Mouse (Mus musculus) embryonic stem cell, embryonic (primary cell): ENCODE measurements around the gene Lrig1.

Experiments used
- CTCF ChIA-PET, 4 experiments: fragments of 300-600 bp in 2 of 4; fragments of 350-600 bp in 2 of 4; sonication (Branson Sonifier 250); formaldehyde crosslinking; loops; one replicate each; lab custom pipeline; 2022; ENCODE audit warnings: inconsistent platforms in 2 of 4; lab: Charles Lee
- POLR2A ChIA-PET, 4 experiments: fragments of 300-600 bp in 2 of 4; fragments of 350-600 bp in 2 of 4; sonication (Branson Sonifier 250); formaldehyde crosslinking; loops; one replicate each; lab custom pipeline; 2022; ENCODE audit warnings: antibody characterized with exemption in 4 of 4, inconsistent platforms in 1 of 4; lab: Charles Lee

Lrig1 gene

DNA sequence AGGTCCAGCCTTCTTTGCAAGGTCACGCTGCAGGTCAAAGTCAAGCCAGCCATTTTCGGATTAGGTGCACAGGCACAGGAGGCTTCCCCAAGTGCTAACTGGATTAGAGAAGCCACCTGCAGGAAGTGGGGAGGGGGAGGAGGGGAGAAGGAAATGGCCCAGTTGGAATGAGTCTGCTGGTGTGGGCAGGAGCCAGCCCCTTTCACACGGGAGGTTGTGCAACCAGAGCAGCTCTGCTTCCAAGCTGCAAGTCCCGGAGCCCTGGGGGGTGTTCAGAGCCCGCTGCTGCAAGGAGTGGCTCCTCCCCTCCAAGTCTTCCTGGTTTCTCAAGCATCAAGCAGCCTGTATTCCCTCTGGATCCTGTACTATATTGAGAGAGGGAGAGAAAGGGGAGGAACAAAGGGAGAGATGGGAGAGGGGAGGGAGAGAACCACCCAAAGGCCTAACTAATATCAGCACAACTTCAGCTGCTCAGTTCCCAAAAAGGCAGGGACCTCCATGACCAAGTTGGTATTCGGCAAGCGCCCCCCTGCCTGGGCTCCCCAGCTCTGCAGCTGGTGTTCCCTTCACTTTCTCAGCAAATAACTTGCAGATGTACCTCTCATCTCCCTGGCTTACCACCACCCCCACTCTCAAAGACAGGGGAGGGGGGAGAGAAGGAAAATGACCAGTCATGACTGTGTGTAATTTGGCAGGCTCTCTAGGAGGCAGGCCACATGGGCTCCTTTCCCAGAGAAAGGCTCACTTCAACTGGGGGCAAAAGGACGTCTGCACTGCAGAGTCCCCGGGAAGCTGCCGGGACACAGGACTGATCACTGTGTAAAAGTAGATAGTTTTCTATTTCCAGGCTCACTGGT is 52.2 kb downstream of the Lrig1 start:
- ChIA-PET POLR2A (interaction anchor here in 3 of 4 experiments (0.7 to 3.4 kb wide), 19 partner anchors 10 to 124 kb away, joined by 3 to 16 read pairs (median 3); no protein-coding TSS in a partner anchor), CTCF (interaction anchor here in 2 of 4 experiments (0.7 to 1.2 kb wide), 2 partner anchors 12 to 14 kb away, joined by 3 read pairs; no protein-coding TSS in a partner anchor)

DNA sequence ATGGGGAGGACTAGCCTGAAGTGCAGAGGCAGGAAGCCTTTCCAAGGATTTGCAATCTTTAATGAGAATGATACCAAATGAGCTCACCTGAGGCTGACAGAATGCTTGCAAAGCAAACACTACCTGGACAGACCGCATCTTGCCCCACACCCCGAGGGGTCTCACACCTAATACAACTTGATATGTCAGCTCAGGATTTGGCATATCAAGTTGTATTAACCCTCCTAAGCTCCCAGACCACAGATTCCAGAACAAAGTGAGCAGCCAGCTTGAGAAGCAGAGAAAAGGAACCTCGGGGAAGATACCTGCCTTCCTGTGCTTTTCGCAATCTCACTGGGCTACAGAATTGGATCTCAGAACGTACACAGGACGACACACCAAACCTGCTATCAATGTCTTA is 53.1 kb downstream of the Lrig1 start:
- POLR2A ChIA-PET = interaction anchor here in 3 of 4 experiments (0.9 to 3.4 kb wide), 22 partner anchors 9 to 107 kb away, joined by 3 to 16 read pairs (median 4); partner anchors contain the start of gene Lrig1 (in 1 of the 3)
- CTCF ChIA-PET = interaction anchor here in 3 of 4 experiments (0.7 to 1.2 kb wide), 3 partner anchors 11 to 15 kb away, joined by 3 to 4 read pairs (median 3); no protein-coding TSS in a partner anchor

DNA sequence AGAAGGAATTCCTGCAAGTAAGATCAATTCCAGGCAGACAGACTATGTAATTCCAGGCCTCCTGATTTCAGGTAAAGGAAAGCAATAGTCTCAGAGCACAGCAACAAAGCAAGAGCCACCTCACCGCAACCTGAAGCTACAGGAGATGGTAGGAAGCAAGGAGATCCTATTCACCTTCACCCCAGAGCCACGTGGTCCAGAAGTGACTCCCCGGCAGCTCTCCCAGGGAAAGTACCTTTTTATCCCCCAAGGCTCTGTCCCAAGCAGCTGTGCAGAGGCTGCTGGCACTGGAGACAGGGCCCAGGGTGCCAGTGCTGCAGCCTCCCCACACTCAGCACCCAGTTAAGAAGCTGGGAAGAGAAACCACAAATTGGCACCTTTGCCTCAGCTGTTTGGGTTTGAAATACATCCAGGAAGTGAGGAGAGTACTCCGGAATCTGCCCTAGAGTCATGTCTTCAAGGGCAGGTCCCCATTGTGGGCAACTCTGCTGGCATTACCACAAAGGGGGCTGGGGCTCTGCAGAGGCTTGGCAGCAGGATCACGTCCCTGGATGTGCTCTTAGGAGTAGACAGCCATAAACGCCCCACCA is 53.6 kb downstream of the Lrig1 start:
- CTCF ChIA-PET = interaction anchor here in 1 of 4 experiments (1.1 kb wide), 1 partner anchor 12 kb away, joined by 4 read pairs; no protein-coding TSS in a partner anchor
- POLR2A ChIA-PET = interaction anchor here in 3 of 4 experiments (0.7 to 3.4 kb wide), 24 partner anchors 9 to 127 kb away, joined by 3 to 16 read pairs (median 3); partner anchors contain the start of gene Lrig1 (in 1 of the 3)

DNA sequence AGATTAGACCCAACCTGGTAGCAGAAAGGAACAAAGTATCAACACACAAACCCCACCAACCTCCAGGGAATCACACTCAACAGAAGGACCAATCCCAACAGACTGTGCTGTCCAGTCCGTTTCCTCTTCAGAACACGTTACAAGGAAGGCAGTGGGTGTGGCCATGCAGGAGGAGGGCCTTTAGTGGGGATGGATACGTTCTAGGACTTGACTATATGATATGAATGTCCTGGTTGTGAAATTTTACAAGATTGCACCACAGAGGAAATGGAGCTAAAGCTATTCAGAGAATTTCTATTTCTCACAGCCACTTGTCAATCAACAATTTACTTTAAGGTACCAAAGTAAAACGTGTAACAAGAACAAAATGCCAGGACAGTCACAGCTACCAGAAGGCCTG is 54.2 kb downstream of the Lrig1 start:
- POLR2A ChIA-PET = interaction anchor here in 3 of 4 experiments (0.6 to 3.4 kb wide), 18 partner anchors 8 to 374 kb away, joined by 3 to 16 read pairs (median 4); no protein-coding TSS in a partner anchor

DNA sequence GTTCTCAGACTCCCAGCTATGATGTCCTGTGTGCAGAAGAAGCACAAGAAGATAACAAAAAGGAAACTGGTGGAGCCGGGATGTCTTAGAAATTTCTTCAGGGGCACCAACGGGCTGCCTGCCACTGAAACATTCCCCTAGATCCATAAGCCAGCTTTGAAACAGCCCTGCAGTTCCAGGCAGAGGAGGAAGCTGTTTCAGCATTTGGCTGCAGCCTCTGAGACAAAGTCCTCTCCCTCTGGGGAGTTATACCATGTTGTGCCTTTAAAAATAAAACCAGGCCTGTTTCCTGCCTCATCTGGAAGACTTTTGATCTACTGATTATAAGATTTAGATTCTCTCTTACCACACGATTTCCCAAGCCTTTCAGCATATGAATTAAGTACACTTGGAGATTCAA is 55.3 kb downstream of the Lrig1 start:
- POLR2A ChIA-PET = interaction anchor here in 2 of 4 experiments (1.3 to 1.5 kb wide), 3 partner anchors 45 to 145 kb away, joined by 3 read pairs; no protein-coding TSS in a partner anchor

More for the DNA sequence above, 54.2 kb downstream of the Lrig1 start:
- CTCF ChIA-PET = interaction anchor here in 1 of 4 experiments (0.7 kb wide), 1 partner anchor 298 kb away, joined by 3 read pairs; no protein-coding TSS in a partner anchor

DNA sequence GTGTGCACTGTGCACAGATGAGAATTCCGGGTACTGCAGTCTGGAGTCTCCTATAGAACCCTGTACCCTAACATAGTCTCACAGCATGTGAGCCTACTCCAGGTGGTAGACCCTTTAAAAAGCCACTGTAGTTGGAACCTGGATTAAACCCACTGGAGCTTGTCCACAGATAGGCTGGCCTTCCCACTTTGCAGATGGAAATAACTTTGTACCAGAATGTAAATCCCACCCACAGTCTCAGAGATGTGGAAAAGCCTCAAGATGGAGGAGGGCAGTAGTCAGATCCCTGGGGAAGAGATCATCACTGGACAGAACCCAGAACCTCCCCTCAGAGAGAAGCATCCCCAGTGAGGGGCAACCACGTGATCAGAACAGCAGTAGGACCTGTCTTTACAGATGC is 56.0 kb downstream of the Lrig1 start:
- POLR2A ChIA-PET = interaction anchor here in 2 of 4 experiments (0.5 to 1.5 kb wide), 6 partner anchors 8 to 145 kb away, joined by 3 to 6 read pairs (median 3); no protein-coding TSS in a partner anchor

More for the DNA sequence above, 55.3 kb downstream of the Lrig1 start:
- CTCF ChIA-PET = no interaction called here

DNA sequence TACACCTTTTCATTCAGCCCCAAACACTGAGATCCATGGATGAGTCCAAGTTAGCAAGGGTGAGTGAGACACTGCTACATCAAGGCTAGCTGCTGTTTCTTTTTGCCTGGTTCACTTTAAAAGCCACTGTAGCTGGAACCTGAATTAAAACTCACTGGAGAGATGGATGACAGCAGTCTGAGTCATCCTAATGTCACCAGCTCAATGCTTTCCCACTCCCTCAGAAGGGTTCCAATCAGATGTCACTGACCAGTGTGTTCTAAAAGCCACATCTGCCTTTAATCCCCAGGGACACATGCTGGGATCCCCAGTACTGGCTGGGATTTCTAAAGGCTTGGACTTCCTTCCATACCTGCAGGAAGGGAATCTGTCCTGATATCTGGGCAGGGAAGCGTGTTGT is 57.9 kb downstream of the Lrig1 start:
- CTCF ChIA-PET = no interaction called here
- POLR2A ChIA-PET = interaction anchor here in 1 of 4 experiments (0.9 to 1.1 kb wide), 3 partner anchors 11 to 15 kb away, joined by 3 to 5 read pairs (median 4); no protein-coding TSS in a partner anchor

More for the DNA sequence above, 56.0 kb downstream of the Lrig1 start:
- CTCF ChIA-PET = no interaction called here

DNA sequence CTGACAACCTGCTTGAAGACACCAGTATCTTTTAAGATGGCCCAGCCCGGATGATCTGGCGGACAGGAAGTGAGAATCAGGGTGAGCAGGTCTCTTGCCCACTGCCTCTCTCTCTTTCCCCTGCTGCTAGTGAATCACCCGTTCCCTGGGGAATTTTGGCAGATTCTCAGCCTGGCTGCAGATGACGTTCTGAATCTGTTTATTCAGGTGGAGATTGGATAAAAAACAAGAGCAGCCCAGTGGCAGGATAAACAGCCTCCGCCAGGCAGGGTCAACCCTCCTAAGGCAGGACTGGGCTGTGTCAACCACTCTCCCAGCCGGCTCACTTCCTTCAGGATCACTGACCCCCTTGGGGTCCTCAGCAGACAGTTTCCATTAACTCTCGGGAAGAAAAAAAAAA is 59.7 kb downstream of the Lrig1 start:
- POLR2A ChIA-PET = interaction anchor here in 1 of 4 experiments (1.0 kb wide), 1 partner anchor 13 kb away, joined by 3 read pairs; no protein-coding TSS in a partner anchor
- CTCF ChIA-PET = interaction anchor here in 1 of 4 experiments (0.6 kb wide), 1 partner anchor 585 kb away, joined by 16 read pairs; no protein-coding TSS in a partner anchor

DNA sequence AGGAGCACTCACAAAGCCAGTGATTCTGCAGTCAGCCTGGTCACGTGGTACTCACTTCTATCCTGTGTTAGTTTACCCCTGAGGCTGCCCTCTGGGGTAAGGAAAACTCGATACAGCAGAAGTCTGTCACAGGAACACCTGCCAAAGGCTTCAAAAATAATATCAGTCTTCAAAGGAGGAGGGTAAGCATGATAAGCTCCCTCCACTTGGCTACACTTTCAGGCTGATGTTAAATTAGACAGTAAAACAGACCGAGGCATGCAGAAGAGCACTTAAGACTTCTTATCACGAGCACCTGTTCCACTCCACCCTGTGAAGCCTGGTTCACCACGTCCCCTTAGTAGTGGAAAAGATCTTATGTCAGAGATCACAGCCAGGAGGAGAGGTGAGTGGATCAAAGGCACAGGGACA is 62.9 kb downstream of the Lrig1 start:
- ChIA-PET POLR2A (interaction anchor here in 2 of 4 experiments (1.1 to 2.6 kb wide), 4 partner anchors 9 to 14 kb away, joined by 3 to 14 read pairs (median 4); no protein-coding TSS in a partner anchor), CTCF (interaction anchor here in 2 of 4 experiments (1.0 to 1.4 kb wide), 2 partner anchors 14 to 93 kb away, joined by 3 to 4 read pairs; no protein-coding TSS in a partner anchor)

DNA sequence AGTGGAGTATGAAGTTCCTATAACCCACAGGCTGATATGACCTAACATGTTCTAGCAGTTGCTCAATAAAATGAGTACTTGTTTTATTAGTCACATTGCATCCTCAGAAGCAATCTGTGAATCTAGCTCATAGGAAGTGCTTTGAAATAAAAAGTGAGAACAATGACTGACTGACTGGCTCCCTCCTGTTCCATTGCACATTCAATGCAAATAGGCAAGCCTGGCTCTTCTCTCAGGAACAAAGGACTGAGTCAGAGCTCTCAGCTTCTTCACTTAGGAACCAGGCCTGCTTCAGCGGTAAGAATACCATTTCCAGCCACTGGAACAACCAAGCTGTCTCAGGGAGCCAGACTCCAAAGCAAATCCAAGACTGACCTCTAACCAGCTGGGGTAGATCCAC is 64.6 kb downstream of the Lrig1 start:
- ChIA-PET CTCF (interaction anchor here in 3 of 4 experiments (0.6 to 1.9 kb wide), 3 partner anchors 13 to 341 kb away, joined by 3 to 7 read pairs (median 6); no protein-coding TSS in a partner anchor), POLR2A (interaction anchor here in 3 of 4 experiments (0.6 to 1.9 kb wide), 18 partner anchors 8 to 120 kb away, joined by 3 to 6 read pairs (median 4); no protein-coding TSS in a partner anchor)

DNA sequence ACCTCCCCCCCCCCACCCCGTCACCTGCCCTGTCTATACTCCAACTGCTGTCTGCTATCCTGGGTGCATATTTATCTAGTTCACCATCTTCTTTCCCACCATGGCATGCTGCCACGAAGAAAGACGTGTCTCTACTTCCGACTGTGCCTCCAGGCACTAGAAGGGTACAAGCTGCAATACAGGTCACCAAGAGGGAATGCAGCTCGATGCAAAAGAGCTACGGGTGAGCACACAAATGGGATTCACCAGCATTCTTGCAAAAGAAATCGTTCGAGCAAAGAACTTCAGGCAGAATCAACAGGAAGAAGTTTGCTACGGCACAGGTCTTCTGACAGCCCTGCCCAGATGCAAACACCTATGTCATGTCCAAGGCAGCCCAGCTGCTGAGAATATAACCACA is 65.2 kb downstream of the Lrig1 start:
- ChIA-PET CTCF (interaction anchor here in 2 of 4 experiments (0.7 to 1.9 kb wide), 2 partner anchors 12 kb away, joined by 4 to 7 read pairs; no protein-coding TSS in a partner anchor), POLR2A (interaction anchor here in 3 of 4 experiments (0.9 to 1.9 kb wide), 14 partner anchors 9 to 120 kb away, joined by 3 to 6 read pairs (median 4); no protein-coding TSS in a partner anchor)

DNA sequence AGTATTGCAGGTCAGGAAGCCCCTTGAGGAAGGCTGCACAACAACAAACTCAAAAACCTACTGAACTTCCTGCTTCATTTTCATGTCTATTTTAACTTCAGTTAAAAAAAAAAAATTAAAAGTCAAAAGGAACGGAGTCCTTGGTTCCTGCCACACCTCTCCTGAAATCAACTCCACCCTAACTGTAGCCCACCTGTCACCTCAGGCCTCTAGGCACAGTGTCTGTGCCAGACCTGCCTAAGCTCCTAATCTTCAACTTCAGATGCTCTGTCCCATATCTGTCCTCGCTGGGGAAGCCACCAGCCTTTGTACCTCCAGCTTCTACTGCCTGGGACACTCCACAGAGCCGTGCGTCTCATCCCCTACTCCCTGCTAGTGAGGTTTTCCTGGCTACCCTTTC is 65.7 kb downstream of the Lrig1 start:
- ChIA-PET POLR2A (interaction anchor here in 3 of 4 experiments (0.8 to 3.6 kb wide), 10 partner anchors 9 to 121 kb away, joined by 3 to 15 read pairs (median 4); no protein-coding TSS in a partner anchor), CTCF (interaction anchor here in 1 of 4 experiments (0.7 kb wide), 1 partner anchor 12 kb away, joined by 4 read pairs; no protein-coding TSS in a partner anchor)

DNA sequence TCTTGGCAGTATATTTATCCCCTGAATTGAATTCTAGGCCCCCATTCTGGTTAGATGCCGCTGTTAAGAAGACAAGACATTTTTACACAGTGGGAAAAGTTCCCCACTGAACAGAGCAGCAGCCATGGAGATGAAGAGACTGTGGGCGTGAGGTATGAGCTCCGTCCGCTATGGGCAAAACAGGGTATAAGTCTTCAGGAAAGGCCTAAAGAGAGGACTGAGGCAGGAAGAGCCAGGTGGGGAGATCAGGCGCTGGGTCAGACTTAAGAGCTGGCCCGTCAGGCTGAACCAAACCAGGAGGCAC is 68.2 kb downstream of the Lrig1 start:
- ChIA-PET CTCF (interaction anchor here in 2 of 4 experiments (0.6 to 1.4 kb wide), 2 partner anchors 11 to 199 kb away, joined by 3 read pairs; no protein-coding TSS in a partner anchor), POLR2A (interaction anchor here in 2 of 4 experiments (0.7 to 3.6 kb wide), 14 partner anchors 10 to 123 kb away, joined by 3 to 15 read pairs (median 4); no protein-coding TSS in a partner anchor)

DNA sequence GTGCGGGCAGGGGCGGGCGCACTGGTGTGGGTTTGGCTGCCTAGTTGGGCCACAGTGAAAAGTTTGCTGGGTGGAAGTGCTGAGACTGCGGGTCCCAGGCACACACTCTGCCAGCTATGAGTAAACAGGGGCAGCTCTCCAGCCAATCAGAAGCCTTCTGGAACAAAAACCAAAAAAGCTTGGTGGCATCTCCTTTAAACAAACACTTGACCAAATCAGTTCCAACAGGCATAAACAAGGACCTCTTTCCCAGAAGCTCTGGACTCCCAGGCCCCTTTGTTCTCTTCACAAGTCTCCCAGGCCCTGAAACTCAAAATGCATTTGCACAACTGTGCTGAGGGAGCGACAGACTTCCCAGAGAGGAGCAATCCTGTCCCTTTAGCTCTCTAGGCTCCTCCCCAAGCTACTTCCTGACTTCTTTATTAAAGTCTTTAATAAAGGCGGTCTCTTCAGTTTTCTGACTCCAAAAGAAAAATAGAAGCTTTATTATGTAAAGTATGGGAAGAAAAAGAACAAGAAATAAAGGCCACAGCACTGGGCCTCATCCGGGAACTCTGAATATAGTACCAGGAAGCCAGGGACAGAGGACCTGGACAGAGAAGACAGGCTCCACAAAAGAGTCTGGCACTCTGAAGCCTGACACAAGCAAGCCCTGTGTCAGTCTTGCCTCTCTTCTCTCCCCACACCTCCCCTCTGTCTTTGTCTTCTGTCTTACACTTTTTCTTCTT is 68.7 kb downstream of the Lrig1 start:
- ChIA-PET POLR2A (interaction anchor here in 3 of 4 experiments (0.6 to 3.6 kb wide), 18 partner anchors 10 to 120 kb away, joined by 3 to 15 read pairs (median 4); no protein-coding TSS in a partner anchor), CTCF (interaction anchor here in 1 of 4 experiments (1.4 kb wide), 1 partner anchor 11 kb away, joined by 3 read pairs; no protein-coding TSS in a partner anchor)

DNA sequence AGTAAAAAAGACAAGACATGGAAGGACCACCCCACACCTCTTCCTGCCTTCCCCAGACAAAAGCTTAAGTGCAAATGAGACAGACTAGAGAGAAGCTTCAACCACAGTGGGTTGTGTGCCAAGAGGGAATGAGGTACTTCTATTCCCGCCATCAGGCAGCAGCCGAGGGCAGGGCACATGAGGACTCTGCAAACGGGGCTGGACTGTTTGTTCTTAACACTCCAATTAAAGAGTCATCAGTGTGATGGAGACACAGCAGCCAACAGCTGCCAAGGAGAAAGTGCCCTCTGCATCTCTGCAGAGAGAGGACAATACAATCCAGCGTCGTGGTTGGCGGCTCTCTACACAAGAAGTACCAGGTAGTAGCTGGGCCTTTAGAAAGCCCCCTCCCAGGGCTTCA is 71.2 kb downstream of the Lrig1 start:
- ChIA-PET CTCF (no interaction called here), POLR2A (interaction anchor here in 3 of 4 experiments (0.5 to 3.5 kb wide), 10 partner anchors 8 to 127 kb away, joined by 3 to 13 read pairs (median 4); no protein-coding TSS in a partner anchor)

DNA sequence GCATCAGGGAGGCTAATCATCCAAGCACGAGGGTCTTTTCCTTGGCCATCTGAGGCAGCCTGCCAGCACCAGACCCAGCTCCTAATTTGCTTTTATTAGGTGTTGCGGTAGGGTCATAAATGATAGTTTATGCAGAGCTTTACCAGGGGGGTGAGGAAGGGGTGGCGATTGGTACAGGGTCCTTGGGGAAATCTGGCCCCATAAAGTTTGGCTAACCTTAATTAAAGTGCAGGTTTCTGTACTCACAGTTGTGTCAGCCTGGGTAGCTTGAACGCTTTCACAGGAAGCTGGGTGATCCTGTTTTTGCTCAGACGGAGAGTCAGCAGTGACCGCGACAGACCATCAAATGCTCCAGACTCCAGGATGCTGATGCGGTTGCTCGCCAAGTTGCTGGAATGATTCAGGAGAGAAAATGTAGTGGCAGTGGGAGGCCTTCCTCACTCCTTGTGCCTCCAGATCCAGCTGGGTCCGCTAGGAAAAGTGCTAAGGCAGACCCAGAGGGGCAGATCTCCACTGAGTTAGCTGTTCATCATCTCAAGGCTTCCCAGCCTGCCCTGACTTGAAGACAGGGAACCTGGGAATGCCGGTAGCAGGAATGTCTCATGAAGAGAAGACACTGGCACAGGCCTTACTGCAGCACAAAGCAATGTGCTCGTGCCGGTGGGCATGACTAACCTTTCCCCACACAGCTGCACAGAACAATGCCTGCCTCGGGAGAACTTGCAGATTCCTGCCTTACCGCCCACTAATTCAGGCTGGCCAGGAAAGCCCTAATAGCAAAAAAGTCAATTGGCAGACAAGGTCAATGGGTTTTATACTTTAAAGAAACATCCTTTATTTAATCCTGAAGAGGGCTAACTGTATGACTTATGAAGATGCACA is 72.0 kb downstream of the Lrig1 start:
- CTCF ChIA-PET = interaction anchor here in 2 of 4 experiments (0.6 to 0.8 kb wide), 2 partner anchors 159 to 607 kb away, joined by 3 read pairs; no protein-coding TSS in a partner anchor
- POLR2A ChIA-PET = interaction anchor here (0.6 to 1.6 kb wide), 7 partner anchors 8 to 134 kb away, joined by 3 to 6 read pairs (median 3); no protein-coding TSS in a partner anchor
